Mouse (Mus musculus): Measurements from ENCODE around the gene Muc5b. TPM values are rescaled to one million over a fixed set of nuclear protein-coding genes. Genes with fewer than 3 reads are reported as not detected.
"Not testable (repeated sequence)": the region's sequence is repeated elsewhere in the genome, so short reads cannot be mapped to it uniquely, and the experiment has no call there.

Gene Muc5b
- 0.23 and 0.25 TPM in 2 replicates for polyA plus RNA-seq (2015; fragmentation: Nextera tagmentation; extraction: Ambion mirVana)

GRCm38 (mm10) chr7:141838779-141839178, at the start of gene Muc5b:
Gene Muc5b, plus strand, starts transcription at chr7:141839070.
- ATAC-seq (ENCODE audit: borderline replicate concordance, extremely low read depth, low FRiP score, low TSS enrichment): peak; percentile 60
- no peak within 1 kb of the TSS for H3K4me2 ChIP-seq
- peaks cover 7% of the 10 kb centered on the region; the same call in 1 of the 2 replicates for H3K4me1 ChIP-seq
- no peak within 1 kb of the TSS for H3K4me3 ChIP-seq
- WGBS: 50% methylated on average over 5 of the region's 5 CpGs
- H3K27me3 ChIP-seq: no peaks in the 10 kb centered on the region
- no peak within 1 kb of the TSS for H3K9ac ChIP-seq
- H3K9me3 ChIP-seq: no peaks in the 10 kb centered on the region
- H3K36me3 ChIP-seq: no peaks in the 10 kb centered on the region
- H3K27ac ChIP-seq: no peak within 1 kb of the TSS

GRCm38 (mm10) chr7:141794251-141794650, 44.6 kb upstream of the Muc5b start:
- Histone ChIP-seq H3K9ac (no peak overlapping the region), H3K36me3 (no peaks in the 10 kb centered on the region), H3K27me3 (no peaks in the 10 kb centered on the region), H3K27ac (no peak overlapping the region), H3K4me1 (no peaks in the 10 kb centered on the region), H3K4me3 (no peak overlapping the region), H3K4me2 (no peak overlapping the region), H3K9me3 (no peaks in the 10 kb centered on the region)
- ATAC-seq (ENCODE audit: borderline replicate concordance, extremely low read depth, low FRiP score, low TSS enrichment): no peak
- 90% methylated on average over 1 of the region's 1 CpGs for WGBS

GRCm38 (mm10) chr7:141803206-141803605, 35.7 kb upstream of the Muc5b start:
- no peak overlapping the region for H3K4me3 ChIP-seq
- ATAC-seq (ENCODE audit: borderline replicate concordance, extremely low read depth, low FRiP score, low TSS enrichment): no peak
- no peak overlapping the region for H3K4me2 ChIP-seq
- no peaks in the 10 kb centered on the region for H3K36me3 ChIP-seq
- no peak overlapping the region for H3K9ac ChIP-seq
- no peaks in the 10 kb centered on the region for H3K9me3 ChIP-seq
- no peaks in the 10 kb centered on the region for H3K4me1 ChIP-seq
- no peak overlapping the region for H3K27ac ChIP-seq
- no peaks in the 10 kb centered on the region for H3K27me3 ChIP-seq
- 86% methylated on average over 7 of the region's 7 CpGs for WGBS

- no peaks in the 10 kb centered on the region for H3K36me3 ChIP-seq
- no peak overlapping the region for H3K4me3 ChIP-seq
- 83% methylated on average over 7 of the region's 7 CpGs for WGBS
- no peaks in the 10 kb centered on the region for H3K27me3 ChIP-seq
- no peaks in the 10 kb centered on the region for H3K9me3 ChIP-seq
- ATAC-seq (ENCODE audit: borderline replicate concordance, extremely low read depth, low FRiP score, low TSS enrichment): no peak
- no peaks in the 10 kb centered on the region for H3K4me1 ChIP-seq
- H3K27ac ChIP-seq: no peak overlapping the region
- H3K9ac ChIP-seq: no peak overlapping the region
- H3K4me2 ChIP-seq: no peak overlapping the region
These were observed 33.5 kb upstream of the Muc5b start for GRCm38 (mm10) chr7:141805384-141805783.

- not testable (repeated sequence) for H3K36me3 ChIP-seq; H3K4me2 ChIP-seq; H3K9me3 ChIP-seq; H3K27me3 ChIP-seq; H3K4me3 ChIP-seq; ATAC-seq (ENCODE audit: borderline replicate concordance, extremely low read depth, low FRiP score, low TSS enrichment); H3K4me1 ChIP-seq; H3K27ac ChIP-seq; H3K9ac ChIP-seq
- no CpG with 5 or more reads among the region's 4 CpGs for WGBS
These were observed 31.0 kb upstream of the Muc5b start for GRCm38 (mm10) chr7:141807823-141808222.

- H3K9me3 ChIP-seq; H3K27ac ChIP-seq; H3K4me2 ChIP-seq; H3K36me3 ChIP-seq; H3K4me3 ChIP-seq; H3K9ac ChIP-seq; ATAC-seq (ENCODE audit: borderline replicate concordance, extremely low read depth, low FRiP score, low TSS enrichment); H3K27me3 ChIP-seq; H3K4me1 ChIP-seq: not testable (repeated sequence)
- no CpG with 5 or more reads among the region's 4 CpGs for WGBS
These were observed 28.9 kb upstream of the Muc5b start for GRCm38 (mm10) chr7:141809933-141810332.

GRCm38 (mm10) chr7:141813321-141813720, 25.5 kb upstream of the Muc5b start:
- no peak for ATAC-seq (ENCODE audit: borderline replicate concordance, extremely low read depth, low FRiP score, low TSS enrichment)
- no peak overlapping the region for H3K9ac ChIP-seq
- 70% methylated on average over 4 of the region's 4 CpGs for WGBS

GRCm38 (mm10) chr7:141815361-141815760, 23.5 kb upstream of the Muc5b start:
- Histone ChIP-seq H3K27ac (no peak overlapping the region), H3K4me1 (no peaks in the 10 kb centered on the region), H3K4me3 (no peak overlapping the region), H3K4me2 (no peak overlapping the region), H3K9ac (no peak overlapping the region), H3K27me3 (no peaks in the 10 kb centered on the region), H3K36me3 (no peaks in the 10 kb centered on the region), H3K9me3 (no peaks in the 10 kb centered on the region)
- no peak for ATAC-seq (ENCODE audit: borderline replicate concordance, extremely low read depth, low FRiP score, low TSS enrichment)
- 64% methylated on average over 4 of the region's 4 CpGs for WGBS

More at GRCm38 (mm10) chr7:141813321-141813720, 25.5 kb upstream of the Muc5b start:
- Histone ChIP-seq H3K4me1 (no peaks in the 10 kb centered on the region), H3K4me3 (no peak overlapping the region), H3K36me3 (no peaks in the 10 kb centered on the region), H3K27me3 (no peaks in the 10 kb centered on the region), H3K4me2 (no peak overlapping the region), H3K27ac (no peak overlapping the region), H3K9me3 (no peaks in the 10 kb centered on the region)

GRCm38 (mm10) chr7:141817355-141818075, 21.4 kb upstream of the Muc5b start:
- no peak for ATAC-seq (ENCODE audit: borderline replicate concordance, extremely low read depth, low FRiP score, low TSS enrichment)
- no peak overlapping the region for H3K9ac ChIP-seq
- no peaks in the 10 kb centered on the region for H3K9me3 ChIP-seq
- H3K27me3 ChIP-seq: no peaks in the 10 kb centered on the region
- no peak overlapping the region for H3K27ac ChIP-seq
- no peak overlapping the region for H3K4me3 ChIP-seq
- H3K4me2 ChIP-seq: no peak overlapping the region
- H3K36me3 ChIP-seq: no peaks in the 10 kb centered on the region
- WGBS: 59% methylated on average over 11 of the region's 11 CpGs
- H3K4me1 ChIP-seq: no peaks in the 10 kb centered on the region

GRCm38 (mm10) chr7:141818267-141818666, 20.6 kb upstream of the Muc5b start:
- WGBS: 74% methylated on average over 3 of the region's 3 CpGs
- H3K4me3 ChIP-seq: no peak overlapping the region
- no peak overlapping the region for H3K27ac ChIP-seq
- ATAC-seq (ENCODE audit: borderline replicate concordance, extremely low read depth, low FRiP score, low TSS enrichment): no peak
- no peak overlapping the region for H3K9ac ChIP-seq
- H3K9me3 ChIP-seq: no peaks in the 10 kb centered on the region
- no peak overlapping the region for H3K4me2 ChIP-seq
- no peaks in the 10 kb centered on the region for H3K27me3 ChIP-seq
- H3K4me1 ChIP-seq: no peaks in the 10 kb centered on the region
- no peaks in the 10 kb centered on the region for H3K36me3 ChIP-seq

- no peaks in the 10 kb centered on the region for H3K4me1 ChIP-seq
- WGBS: 35% methylated on average over 4 of the region's 4 CpGs
These were observed 16.1 kb upstream of the Muc5b start for GRCm38 (mm10) chr7:141822582-141823261.

GRCm38 (mm10) chr7:141823699-141824098, 15.2 kb upstream of the Muc5b start:
- Histone ChIP-seq H3K9ac (no peak overlapping the region), H3K4me3 (no peak overlapping the region), H3K4me1 (no peaks in the 10 kb centered on the region), H3K9me3 (no peaks in the 10 kb centered on the region), H3K36me3 (no peaks in the 10 kb centered on the region), H3K4me2 (no peak overlapping the region), H3K27ac (no peak overlapping the region), H3K27me3 (no peaks in the 10 kb centered on the region)
- WGBS: 62% methylated on average over 6 of the region's 6 CpGs
- ATAC-seq (ENCODE audit: borderline replicate concordance, extremely low read depth, low FRiP score, low TSS enrichment): no peak

More at GRCm38 (mm10) chr7:141822582-141823261, 16.1 kb upstream of the Muc5b start:
- Histone ChIP-seq H3K4me2 (no peak overlapping the region), H3K4me3 (no peak overlapping the region), H3K27me3 (no peaks in the 10 kb centered on the region), H3K36me3 (no peaks in the 10 kb centered on the region), H3K9ac (no peak overlapping the region), H3K27ac (no peak overlapping the region), H3K9me3 (no peaks in the 10 kb centered on the region)
- ATAC-seq (ENCODE audit: borderline replicate concordance, extremely low read depth, low FRiP score, low TSS enrichment): no peak

All from lung, embryonic 15.5 days (tissue).